Mouse (Mus musculus): Measurements from ENCODE around the gene Il17rd. TPM values are rescaled to one million over a fixed set of nuclear protein-coding genes. Genes with fewer than 3 reads are reported as not detected.

The Il17rd gene
- total and polyA plus RNA-seq, 3 experiments, result 0.04 TPM; not detected in 2

GRCm38 (mm10) chr14:27019850-27020249 is 18.9 kb upstream of the Il17rd start:
- DNase-seq (ENCODE audit: low read depth, low spot score), result no peak
- no peak overlapping the region for H3K9ac ChIP-seq (ENCODE audit: control insufficient read depth, low read depth, low read length, poor library complexity, severe bottlenecking)

DNA sequence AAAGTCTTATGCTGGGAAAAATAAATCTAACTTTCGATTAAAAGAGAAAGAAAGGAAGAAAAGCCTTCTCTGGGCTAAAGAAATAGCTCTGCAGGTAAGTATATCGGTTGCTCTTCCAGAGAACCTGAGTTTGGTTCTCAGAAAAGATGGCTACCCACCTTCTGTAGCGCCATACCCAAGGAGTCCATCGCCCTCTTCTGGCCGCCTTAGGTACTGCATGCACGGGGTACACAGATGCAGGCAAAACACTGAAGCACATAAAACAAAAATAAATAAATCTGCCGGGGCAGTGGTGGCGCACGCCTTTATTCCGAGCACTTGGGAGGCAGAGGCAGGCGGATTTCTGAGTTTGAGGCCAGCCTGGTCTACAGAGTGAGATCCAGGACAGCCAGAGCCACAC is 15.9 kb upstream of the Il17rd start:
- H3K79me2 ChIP-seq (ENCODE audit: control insufficient read depth, insufficient read depth, low read length, poor library complexity), result no peaks in the 10 kb centered on the region
- H3K9ac ChIP-seq (ENCODE audit: control insufficient read depth, low read depth, low read length, poor library complexity, severe bottlenecking), result no peak overlapping the region
- DNase-seq (ENCODE audit: low read depth, low spot score), result peak; percentile 75
- peaks cover 0 to 6% of the 10 kb centered on the region in 2 experiments; a peak in 2 of 4 replicates for H3K4me1 ChIP-seq (ENCODE audit: control insufficient read depth in 1 of 2, insufficient read depth in 2 of 2, low read length in 2 of 2)
- H3K9me3 ChIP-seq (replicated peaks; ENCODE audit: insufficient read depth, low read length), result no peaks in the 10 kb centered on the region
- peaks cover 3% of the 10 kb centered on the region in 2 experiments; a peak in 2 of 4 replicates for H3K27me3 ChIP-seq (ENCODE audit: control insufficient read depth in 1 of 2, insufficient read depth in 2 of 2, low read length in 2 of 2)
- H3K4me3 ChIP-seq (ENCODE audit: control insufficient read depth in 1 of 2, insufficient read depth in 1 of 2, low read depth in 2 of 2, low read length in 2 of 2), result no peak overlapping the region
- H3K27ac ChIP-seq (ENCODE audit: control insufficient read depth, low read depth, low read length), result no peak overlapping the region
- H3K36me3 ChIP-seq (ENCODE audit: control insufficient read depth in 1 of 2, insufficient read depth in 2 of 2, low read length in 2 of 2), result peaks cover 0 to 2% of the 10 kb centered on the region in 2 experiments; a peak in 1 of 4 replicates
- TF ChIP-seq MXI1 (IDR thresholded peaks at IDR 0.05; ENCODE audit: low read depth, low read length), result no peak
- peak; percentile 72 for TF ChIP-seq SMC3 (IDR thresholded peaks at IDR 0.05; ENCODE audit: low read depth, low read length)
- TF ChIP-seq RAD21 (IDR thresholded peaks at IDR 0.05; ENCODE audit: low read depth, low read length), result peak; percentile 69
- TF ChIP-seq ZC3H11A (IDR thresholded peaks at IDR 0.05; ENCODE audit: low read depth, low read length), result peak; percentile 50
- TF ChIP-seq USF1 (IDR thresholded peaks at IDR 0.05; ENCODE audit: low read depth, low read length), result no peak
- TF ChIP-seq CTCF (IDR thresholded peaks at IDR 0.05 in 2 of 3, conservative IDR thresholded peaks at IDR 0.05 in 1 of 3; ENCODE audit: control insufficient read depth in 1 of 3, insufficient read depth in 1 of 3, low read depth in 2 of 3, low read length in 3 of 3, poor library complexity in 1 of 3, severe bottlenecking in 1 of 3), result peak; percentile 75 to 85 (median 77)

More at GRCm38 (mm10) chr14:27019850-27020249, 18.9 kb upstream of the Il17rd start:
- Histone ChIP-seq H3K4me1 (ENCODE audit: control insufficient read depth in 1 of 2, insufficient read depth in 2 of 2, low read length in 2 of 2) (peaks cover 0 to 6% of the 10 kb centered on the region in 2 experiments; a peak in 2 of 4 replicates), H3K4me3 (ENCODE audit: control insufficient read depth in 1 of 2, insufficient read depth in 1 of 2, low read depth in 2 of 2, low read length in 2 of 2) (no peak overlapping the region), H3K9me3 (replicated peaks; ENCODE audit: insufficient read depth, low read length) (no peaks in the 10 kb centered on the region), H3K27ac (ENCODE audit: control insufficient read depth, low read depth, low read length) (no peak overlapping the region), H3K36me3 (ENCODE audit: control insufficient read depth in 1 of 2, insufficient read depth in 2 of 2, low read length in 2 of 2) (peaks cover 0 to 1% of the 10 kb centered on the region in 2 experiments; a peak in 1 of 4 replicates), H3K79me2 (ENCODE audit: control insufficient read depth, insufficient read depth, low read length, poor library complexity) (no peaks in the 10 kb centered on the region), H3K27me3 (ENCODE audit: control insufficient read depth in 1 of 2, insufficient read depth in 2 of 2, low read length in 2 of 2) (peaks cover 3 to 4% of the 10 kb centered on the region in 2 experiments; a peak in 2 of 4 replicates)
- TF ChIP-seq POLR2AphosphoS2 (IDR thresholded peaks at IDR 0.05; ENCODE audit: low read length) (no peak), MAFK (IDR thresholded peaks at IDR 0.05; ENCODE audit: borderline replicate concordance, low read depth, low read length) (no peak), UBTF (IDR thresholded peaks at IDR 0.05; ENCODE audit: borderline replicate concordance, insufficient read depth, low read depth, low read length) (no peak), MXI1 (IDR thresholded peaks at IDR 0.05; ENCODE audit: low read depth, low read length) (no peak), TCF12 (IDR thresholded peaks at IDR 0.05; ENCODE audit: low read depth, low read length) (no peak), ZNF384 (IDR thresholded peaks at IDR 0.05; ENCODE audit: low read depth, low read length) (no peak), ZKSCAN1 (IDR thresholded peaks at IDR 0.05; ENCODE audit: low read depth, low read length) (no peak), ELF1 (IDR thresholded peaks at IDR 0.05; ENCODE audit: low read depth, low read length) (no peak), CHD2 (IDR thresholded peaks at IDR 0.05; ENCODE audit: low read length) (no peak), JUND (IDR thresholded peaks at IDR 0.05; ENCODE audit: low read depth, low read length) (no peak), ETS1 (IDR thresholded peaks at IDR 0.05; ENCODE audit: low read depth, low read length) (no peak), BHLHE40 (IDR thresholded peaks at IDR 0.05; ENCODE audit: borderline replicate concordance, low read depth, low read length) (no peak)
